Comparison of ENCODE assay signal across 13 mouse cellular contexts in the genomic region with DNA sequence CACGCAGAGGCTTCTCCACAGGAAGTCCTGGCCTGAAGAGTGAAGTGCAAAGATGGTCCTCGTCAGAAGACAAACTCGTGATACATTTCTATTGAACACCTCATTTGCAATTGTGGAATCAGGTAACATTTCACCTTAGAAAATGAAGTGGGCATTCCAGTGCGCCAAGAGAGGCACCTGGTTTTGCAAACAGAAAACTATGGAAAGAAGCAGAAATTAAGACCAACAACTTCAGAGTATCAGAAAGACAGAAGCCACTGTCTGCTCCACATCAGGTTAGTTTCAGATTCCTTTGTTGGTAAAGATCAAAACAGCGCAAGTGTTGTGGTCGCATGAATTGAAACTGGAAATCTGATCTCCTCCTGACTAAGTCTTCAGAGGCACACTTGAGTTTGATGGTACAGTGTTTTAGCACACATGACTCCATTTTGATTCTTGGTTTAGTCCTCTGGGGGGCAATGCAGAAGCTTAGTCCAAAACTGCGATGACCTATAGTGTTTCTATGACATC.
"Had no signal": no experiment of that assay in that cellular context is flagged by ENCODE, and none has a peak within 500 bp of the region (broad histone marks: within the 10 kb centered on the region; RNA-seq: fewer than 3 reads in every experiment).

No protein-coding gene starts in this region.

- DNase-seq: kidney, adult 18-20 months; kidney, postnatal 14 days; left cerebral cortex, postnatal 4 days; lung, adult 2 months; lung, postnatal 36 days; midbrain, embryonic 14.5 days; retina, postnatal 1 day; right cerebral cortex, postnatal 4 days; thymus, postnatal 4 days had no signal

- H3K9me3 ChIP-seq: liver, embryonic 15.5 days; neural tube, embryonic 13.5 days had no signal

- H3K4me2 ChIP-seq: liver, embryonic 11.5 days; liver, embryonic 15.5 days; neural tube, embryonic 13.5 days had no signal

- H3K4me3 ChIP-seq: liver, embryonic 15.5 days; neural tube, embryonic 13.5 days had no signal

- H3K9ac ChIP-seq: liver, embryonic 15.5 days; neural tube, embryonic 13.5 days had no signal

- H3K27ac ChIP-seq: liver, embryonic 15.5 days; neural tube, embryonic 13.5 days had no signal

- ATAC-seq: lung, postnatal 0 days had no signal

- H3K27me3 ChIP-seq: liver, embryonic 15.5 days; neural tube, embryonic 13.5 days had no signal

- H3K36me3 ChIP-seq: liver, embryonic 15.5 days; neural tube, embryonic 13.5 days had no signal
